Mouse (Mus musculus) R1 (cell line): ENCODE results near the gene Tsga10ip.
A peak's percentile ranks its signal among the peaks of the same experiment; 100 is the strongest.
"Not testable (repeated sequence)": the region's sequence is repeated elsewhere in the genome, so short reads cannot be mapped to it uniquely, and the experiment has no call there.

Experiments used
- DNase-seq: peaks from one replicate; pipeline ENCODE4 v3.0.0-alpha.2; 2018; ENCODE audit warnings: low read depth, low spot score

Gene Tsga10ip

GRCm38 (mm10) chr19:5389647-5390046 lies 12.7 kb downstream of the Tsga10ip start:
- DNase-seq: peak; percentile 81

GRCm38 (mm10) chr19:5388588-5389242 lies 13.6 kb downstream of the Tsga10ip start, which contains the start of gene Sart1:
Sart1 (minus strand) TSS chr19:5388703.
- peak; percentile 98 for DNase-seq

- DNase-seq: no peak
Measured at GRCm38 (mm10) chr19:5388011-5388441, 14.3 kb downstream of the Tsga10ip start.

GRCm38 (mm10) chr19:5384715-5385114 lies 17.6 kb downstream of the Tsga10ip start:
- no peak for DNase-seq

- DNase-seq: no peak
Measured at GRCm38 (mm10) chr19:5383326-5383725, 19.0 kb downstream of the Tsga10ip start.

- DNase-seq: no peak
Measured at GRCm38 (mm10) chr19:5377446-5377845, 24.9 kb downstream of the Tsga10ip start.

- peak; percentile 32 for DNase-seq
Measured at GRCm38 (mm10) chr19:5374748-5375147, 27.6 kb downstream of the Tsga10ip start.

GRCm38 (mm10) chr19:5374177-5374576 lies 28.1 kb downstream of the Tsga10ip start:
- DNase-seq: no peak

- DNase-seq: no peak
Measured at GRCm38 (mm10) chr19:5372724-5373123, 29.6 kb downstream of the Tsga10ip start.

GRCm38 (mm10) chr19:5370932-5371331 lies 31.4 kb downstream of the Tsga10ip start:
- peak; percentile 54 for DNase-seq

GRCm38 (mm10) chr19:5367455-5367854 lies 34.9 kb downstream of the Tsga10ip start:
- DNase-seq: peak; percentile 62

- no peak for DNase-seq
Measured at GRCm38 (mm10) chr19:5367053-5367359, 35.3 kb downstream of the Tsga10ip start, which contains the start of gene Banf1. Banf1 (minus strand) TSS chr19:5367168.

GRCm38 (mm10) chr19:5366175-5367052 lies 35.9 kb downstream of the Tsga10ip start, which contains the start of gene Eif1ad:
Eif1ad (plus strand) TSS chr19:5366741.
- DNase-seq: peak; percentile 99

GRCm38 (mm10) chr19:5365751-5366150 lies 36.6 kb downstream of the Tsga10ip start:
- DNase-seq: no peak

GRCm38 (mm10) chr19:5364124-5364523 lies 38.2 kb downstream of the Tsga10ip start:
- no peak for DNase-seq

- DNase-seq: peak; percentile 90
Measured at GRCm38 (mm10) chr19:5362186-5362585, 40.1 kb downstream of the Tsga10ip start.

GRCm38 (mm10) chr19:5356080-5356479 lies 46.2 kb downstream of the Tsga10ip start:
- peak; percentile 77 for DNase-seq

GRCm38 (mm10) chr19:5353609-5354008 lies 48.7 kb downstream of the Tsga10ip start:
- DNase-seq: no peak

- DNase-seq: not testable (repeated sequence)
Measured at GRCm38 (mm10) chr19:5349502-5349873, 52.8 kb downstream of the Tsga10ip start, which contains the start of gene Cst6. Cst6 (minus strand) TSS chr19:5349574.

- DNase-seq: peak; percentile 47
Measured at GRCm38 (mm10) chr19:5348526-5349501, 53.5 kb downstream of the Tsga10ip start.

- no peak for DNase-seq
Measured at GRCm38 (mm10) chr19:5348064-5348463, 54.3 kb downstream of the Tsga10ip start.
